Mouse (Mus musculus) midbrain, embryonic 14.5 days (tissue): ENCODE measurements around the gene Crybb2. TPM values are rescaled to one million over a fixed set of nuclear protein-coding genes. Genes with fewer than 3 reads are reported as not detected.

Experiments
- ATAC-seq: fragments of 200-750 bp; cut with Nextera tagmentation; 2 replicates; pipeline ENCODE4 v1.8.0; 2017; ENCODE audit warnings: moderate number of reproducible peaks, moderate library complexity; ENCODE audit not compliant: low FRiP score, low TSS enrichment
- DNase-seq: peaks from one replicate; pipeline ENCODE4 v3.0.0-alpha.2; 2015
- H3K27ac ChIP-seq: fragments of 300-500 bp; sonication (generic); replicated peaks from 2 replicates; pipeline ENCODE4 v1.5.1; 2014; ENCODE audit warnings: mild to moderate bottlenecking, low read depth, low read length, moderate library complexity
- H3K27me3 ChIP-seq: fragments of 300-500 bp; sonication (generic); 2 replicates; pipeline ENCODE4 v1.6.1; 2014; ENCODE audit warnings: low read length, control low read depth, mixed read lengths; ENCODE audit not compliant: control insufficient read depth, insufficient read depth
- H3K36me3 ChIP-seq: fragments of 300-500 bp; sonication (generic); 2 replicates; pipeline ENCODE4 v1.6.1; 2014; ENCODE audit warnings: low read length, control low read depth; ENCODE audit not compliant: control insufficient read depth, insufficient read depth
- H3K4me1 ChIP-seq: fragments of 300-500 bp; sonication (generic); 2 replicates; pipeline ENCODE4 v1.6.1; 2014; ENCODE audit warnings: mild to moderate bottlenecking, antibody characterized with exemption, low read length, control low read depth; ENCODE audit not compliant: control insufficient read depth, insufficient read depth
- H3K4me2 ChIP-seq: fragments of 300-500 bp; sonication (generic); 2 replicates; pipeline ENCODE4 v1.6.1; 2014; ENCODE audit warnings: mild to moderate bottlenecking, low read length, moderate library complexity
- H3K4me3 ChIP-seq: fragments of 300-500 bp; sonication (generic); replicated peaks from 2 replicates; pipeline ENCODE4 v1.5.1; 2014; ENCODE audit warnings: low read depth, low read length
- H3K9ac ChIP-seq: fragments of 300-500 bp; sonication (generic); replicated peaks from 2 replicates; pipeline ENCODE4 v1.6.1; 2014; ENCODE audit warnings: mild to moderate bottlenecking, low read length, moderate library complexity
- H3K9me3 ChIP-seq: fragments of 300-500 bp; sonication (generic); 2 replicates; pipeline ENCODE4 v1.6.1; 2016; ENCODE audit warnings: low read length, control low read depth, mixed read lengths; ENCODE audit not compliant: control insufficient read depth
- WGBS: fragments of 180-500 bp; shearing (Covaris S2); extraction: QIAGEN DNeasy Blood & Tissue Kit; methylation state at CpG from one replicate; pipeline ENCODE4 v1.1.7; 2014; 5-methylcytosine and 5-hydroxymethylcytosine counted together
- polyA plus RNA-seq: library from polyadenylated mRNA; unstranded; fragments of >200 nt; fragmentation: Nextera tagmentation; extraction: Ambion mirVana; gene quantifications from 2 replicates; pipeline ENCODE4 v1.2.1, GENCODE M21; 2014

The Crybb2 gene
- polyA plus RNA-seq, 1 experiment from 2014 or later, result not detected

GRCm38 (mm10) chr5:113086439-113086838 lies 16.5 kb upstream of the Crybb2 start:
- H3K9ac ChIP-seq, result no peak overlapping the region
- 70% methylated on average over 12 of the region's 12 CpGs for WGBS
- DNase-seq (no peak), ATAC-seq (no peak)
- H3K27me3 ChIP-seq, result no peaks in the 10 kb centered on the region
- H3K27ac ChIP-seq, result no peak overlapping the region
- H3K4me1 ChIP-seq, result no peaks in the 10 kb centered on the region
- no peak overlapping the region for H3K4me3 ChIP-seq
- H3K9me3 ChIP-seq, result no peaks in the 10 kb centered on the region
- H3K4me2 ChIP-seq, result no peak overlapping the region
- H3K36me3 ChIP-seq, result no peaks in the 10 kb centered on the region

- WGBS, result 70% methylated on average over 2 of the region's 2 CpGs
- no peak overlapping the region for H3K9ac ChIP-seq
- H3K4me3 ChIP-seq, result no peak overlapping the region
- H3K9me3 ChIP-seq, result no peaks in the 10 kb centered on the region
- no peaks in the 10 kb centered on the region for H3K4me1 ChIP-seq
- H3K27me3 ChIP-seq, result no peaks in the 10 kb centered on the region
- no peaks in the 10 kb centered on the region for H3K36me3 ChIP-seq
- H3K4me2 ChIP-seq, result no peak overlapping the region
- no peak for ATAC-seq
- H3K27ac ChIP-seq, result no peak overlapping the region
- DNase-seq, result no peak
These were observed 16.0 kb upstream of the Crybb2 start for GRCm38 (mm10) chr5:113085931-113086330.

GRCm38 (mm10) chr5:113084309-113084708 lies 14.4 kb upstream of the Crybb2 start:
- Histone ChIP-seq H3K4me1 (no peaks in the 10 kb centered on the region), H3K4me2 (no peak overlapping the region), H3K4me3 (no peak overlapping the region), H3K27ac (no peak overlapping the region), H3K27me3 (no peaks in the 10 kb centered on the region), H3K9ac (no peak overlapping the region), H3K36me3 (no peaks in the 10 kb centered on the region), H3K9me3 (no peaks in the 10 kb centered on the region)
- ATAC-seq (no peak), DNase-seq (no peak)
- 89% methylated on average over 2 of the region's 2 CpGs for WGBS

GRCm38 (mm10) chr5:113082356-113083168 lies 12.6 kb upstream of the Crybb2 start:
- 70% methylated on average over 19 of the region's 19 CpGs for WGBS
- Histone ChIP-seq H3K4me2 (no peak overlapping the region), H3K9me3 (no peaks in the 10 kb centered on the region), H3K4me1 (no peaks in the 10 kb centered on the region), H3K27ac (no peak overlapping the region), H3K4me3 (no peak overlapping the region), H3K36me3 (no peaks in the 10 kb centered on the region), H3K27me3 (no peaks in the 10 kb centered on the region), H3K9ac (no peak overlapping the region)
- ATAC-seq (no peak), DNase-seq (no peak)

GRCm38 (mm10) chr5:113081439-113081838 lies 11.5 kb upstream of the Crybb2 start, which contains the start of gene Crybb3:
Gene Crybb3, minus strand, starts transcription at chr5:113081584.
- WGBS, result 92% methylated on average over 8 of the region's 8 CpGs
- no peak within 1 kb of the TSS for H3K4me2 ChIP-seq
- no peaks in the 10 kb centered on the region for H3K27me3 ChIP-seq
- no peak for DNase-seq
- no peak within 1 kb of the TSS for H3K4me3 ChIP-seq
- no peaks in the 10 kb centered on the region for H3K9me3 ChIP-seq
- H3K4me1 ChIP-seq, result no peaks in the 10 kb centered on the region
- H3K27ac ChIP-seq, result no peak within 1 kb of the TSS
- H3K9ac ChIP-seq, result no peak within 1 kb of the TSS
- ATAC-seq, result no peak
- H3K36me3 ChIP-seq, result no peaks in the 10 kb centered on the region

- no peak overlapping the region for H3K4me2 ChIP-seq
- no peaks in the 10 kb centered on the region for H3K4me1 ChIP-seq
- H3K9ac ChIP-seq, result no peak overlapping the region
- H3K36me3 ChIP-seq, result no peaks in the 10 kb centered on the region
- H3K27ac ChIP-seq, result no peak overlapping the region
- no peaks in the 10 kb centered on the region for H3K27me3 ChIP-seq
- no peak overlapping the region for H3K4me3 ChIP-seq
- no peak for ATAC-seq
- no peaks in the 10 kb centered on the region for H3K9me3 ChIP-seq
- WGBS, result 92% methylated on average over 9 of the region's 9 CpGs
- DNase-seq, result no peak
These were observed 11.1 kb upstream of the Crybb2 start for GRCm38 (mm10) chr5:113081020-113081419.

- Histone ChIP-seq H3K27ac (no peak overlapping the region), H3K4me2 (no peak overlapping the region), H3K9me3 (no peaks in the 10 kb centered on the region), H3K27me3 (no peaks in the 10 kb centered on the region), H3K4me3 (no peak overlapping the region), H3K4me1 (no peaks in the 10 kb centered on the region), H3K36me3 (no peaks in the 10 kb centered on the region), H3K9ac (no peak overlapping the region)
- ATAC-seq (no peak), DNase-seq (peak; percentile 76)
- WGBS, result 23% methylated on average over 21 of the region's 21 CpGs
These were observed 9.9 kb upstream of the Crybb2 start for GRCm38 (mm10) chr5:113079783-113080182.

- H3K4me2 ChIP-seq, result no peak overlapping the region
- 69% methylated on average over 5 of the region's 5 CpGs for WGBS
- ATAC-seq, result no peak
- H3K9ac ChIP-seq, result no peak overlapping the region
- H3K27ac ChIP-seq, result no peak overlapping the region
- no peaks in the 10 kb centered on the region for H3K9me3 ChIP-seq
- H3K36me3 ChIP-seq, result no peaks in the 10 kb centered on the region
- H3K4me1 ChIP-seq, result no peaks in the 10 kb centered on the region
- H3K4me3 ChIP-seq, result no peak overlapping the region
- H3K27me3 ChIP-seq, result no peaks in the 10 kb centered on the region
- no peak for DNase-seq
These were observed 8.8 kb upstream of the Crybb2 start for GRCm38 (mm10) chr5:113078686-113079085.

- Histone ChIP-seq H3K4me2 (no peak overlapping the region), H3K36me3 (no peaks in the 10 kb centered on the region), H3K4me3 (no peak overlapping the region), H3K9ac (no peak overlapping the region), H3K4me1 (peaks cover 5% of the 10 kb centered on the region; the same call in 1 of the 2 replicates), H3K9me3 (no peaks in the 10 kb centered on the region), H3K27ac (no peak overlapping the region), H3K27me3 (no peaks in the 10 kb centered on the region)
- DNase-seq, result peak; percentile 91
- peak; percentile 55; the same call in 1 of the 2 replicates for ATAC-seq
- WGBS, result 5% methylated on average over 16 of the region's 16 CpGs
These were observed 15.6 kb downstream of the Crybb2 start for GRCm38 (mm10) chr5:113054308-113054707.
